Mouse (Mus musculus) small intestine, adult 2 months (tissue): Measurements from ENCODE around the gene Msantd2.

Experiments
- CTCF ChIP-seq: fragments of 200-500 bp; IDR thresholded peaks from 2 replicates; pipeline ENCODE4 v1.5.1; 2012; ENCODE audit warnings: low read depth, mild to moderate bottlenecking, control low read depth, inconsistent platforms, low read length, moderate library complexity, mixed read lengths; ENCODE audit not compliant: insufficient replicate concordance, insufficient read length; ENCODE audit errors: extremely low read depth
- POLR2A ChIP-seq: fragments of 200-500 bp; IDR thresholded peaks from 2 replicates; pipeline ENCODE4 v1.6.1; 2012; ENCODE audit warnings: low read depth, mild to moderate bottlenecking, control low read depth, inconsistent platforms, low read length, moderate library complexity

- no peak for TF ChIP-seq CTCF
- no peak for TF ChIP-seq POLR2A
Observed at GRCm38 (mm10) chr9:37567892-37568604, 78.9 kb downstream of the Msantd2 start.
